Mouse (Mus musculus) skeletal muscle tissue, postnatal 0 days (tissue): Measurements from ENCODE around the gene Ercc1. TPM values are rescaled to one million over a fixed set of nuclear protein-coding genes. Genes with fewer than 3 reads are reported as not detected.

ENCODE experiments used
- microRNA counts: library from miRNA; unstranded; fragments of <30 nt; microRNA quantifications from one replicate; lab custom pipeline; 2015
- microRNA-seq, 2 experiments: library from miRNA; unstranded; fragments of <30 nt; microRNA quantifications; one replicate each; pipeline ENCODE4; 2016
- polyA plus RNA-seq: library from polyadenylated mRNA; unstranded; fragments of >200 nt; fragmentation: Nextera tagmentation; extraction: Ambion mirVana; gene quantifications from 2 replicates; pipeline ENCODE4 v1.2.1, GENCODE M21; 2015

Ercc1 gene
- 37.1 and 45.7 TPM in 2 replicates for polyA plus RNA-seq

DNA sequence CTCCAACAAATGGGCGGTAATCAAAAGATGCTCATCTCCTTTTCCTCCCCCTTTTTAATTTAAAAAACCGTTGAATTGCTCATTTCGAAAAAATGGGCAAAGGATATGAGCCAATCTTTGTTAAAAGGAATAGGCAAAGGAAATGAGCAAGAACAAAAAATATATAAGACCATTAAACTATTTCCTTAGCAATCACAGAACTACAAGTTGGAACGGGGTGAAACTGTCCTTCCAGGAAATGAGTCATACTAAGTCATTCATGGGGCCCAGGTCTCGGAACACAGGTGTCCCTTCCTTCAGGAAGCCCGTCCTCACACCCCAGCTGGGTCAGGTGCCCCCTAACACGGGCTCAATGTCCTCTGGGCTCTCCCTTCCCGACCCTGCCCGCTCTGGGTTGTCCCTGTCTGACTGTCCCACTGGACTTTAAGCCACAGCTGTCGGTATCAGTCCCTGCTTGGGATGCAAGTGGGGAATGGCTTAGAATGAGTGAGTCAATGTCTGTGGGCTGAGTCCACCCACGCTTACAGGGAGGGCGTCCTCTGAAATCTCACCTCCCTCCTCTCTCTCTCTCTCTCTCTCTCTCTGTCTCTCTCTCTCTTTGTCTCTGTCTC is at the start of gene Ercc1:
Ercc1 (plus strand) TSS at position 542 of the 611 bp plus-strand sequence.

DNA sequence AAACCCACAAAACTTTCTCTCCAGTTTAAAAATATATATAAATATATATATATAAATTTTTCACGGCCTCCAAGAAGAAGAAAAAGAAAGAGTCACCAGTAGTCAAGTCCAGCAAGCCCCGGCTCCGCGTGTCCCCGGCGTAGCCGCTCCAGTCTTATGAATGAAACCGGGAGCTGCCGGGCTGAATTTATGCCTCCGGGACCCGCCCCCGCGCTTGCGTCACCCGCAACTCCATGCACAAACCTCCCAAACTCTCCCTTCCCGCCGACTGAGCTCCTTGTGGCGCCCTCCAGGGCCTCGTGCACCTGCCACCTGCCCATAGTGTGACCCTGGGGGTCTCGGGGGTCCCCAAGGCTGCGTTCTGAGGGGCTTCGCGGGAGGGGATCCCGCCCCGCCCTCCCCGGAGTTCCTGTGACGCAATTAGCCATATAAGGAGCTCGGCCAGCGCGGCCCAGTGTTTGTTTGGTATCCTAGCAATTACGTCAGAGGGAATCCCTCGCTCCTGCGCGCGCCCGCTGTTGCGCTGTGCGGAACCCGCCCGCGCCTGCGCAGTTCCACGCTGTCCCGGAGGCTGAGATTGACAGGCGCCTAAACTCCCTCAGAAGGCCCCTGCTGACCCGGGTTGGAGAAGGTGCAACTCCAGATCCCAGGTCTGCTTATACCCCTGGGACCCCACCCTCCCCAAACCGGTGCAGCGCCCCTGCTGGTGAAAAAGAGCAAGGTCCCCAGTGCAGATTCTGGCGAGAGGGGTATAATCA is 34.5 kb upstream of the Ercc1 start, which contains the start of gene Fosb:
Fosb (minus strand) TSS at position 168 of the 758 bp plus-strand sequence.

DNA sequence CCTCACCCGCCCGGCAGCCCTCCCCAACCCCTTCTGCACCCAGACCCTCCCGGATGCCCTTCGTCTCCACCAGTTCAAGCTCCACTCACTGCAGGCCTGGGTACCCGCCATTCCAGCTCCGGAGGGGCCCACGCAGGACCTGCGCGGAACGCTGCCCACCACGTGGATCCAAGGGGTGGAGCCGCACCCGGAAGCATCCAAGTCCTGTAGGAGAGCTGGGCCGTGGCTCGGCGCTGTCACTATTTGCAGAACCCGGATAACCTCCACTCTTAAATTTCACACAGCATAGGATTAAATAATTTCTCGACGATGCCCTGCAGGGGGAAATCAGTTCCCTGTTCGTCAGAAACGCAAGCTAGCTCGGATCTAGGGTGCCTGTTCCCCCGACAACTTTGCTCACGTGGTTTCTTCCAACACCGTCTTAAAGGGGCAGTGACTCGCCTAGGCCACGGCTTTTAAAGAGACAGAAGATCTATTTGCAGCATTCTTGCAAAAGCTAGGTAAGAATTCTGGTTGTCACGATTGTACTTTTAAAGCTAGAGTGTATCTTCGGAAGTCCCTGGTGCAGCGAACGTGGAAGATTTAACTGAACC is 14.8 kb downstream of the Ercc1 start, which contains the start of the genes Cd3eap and Ppp1r13l:
Cd3eap (minus strand) TSS at position 185 of the 593 bp plus-strand sequence.
Ppp1r13l (plus strand) TSS at position 451 of the 593 bp plus-strand sequence.

DNA sequence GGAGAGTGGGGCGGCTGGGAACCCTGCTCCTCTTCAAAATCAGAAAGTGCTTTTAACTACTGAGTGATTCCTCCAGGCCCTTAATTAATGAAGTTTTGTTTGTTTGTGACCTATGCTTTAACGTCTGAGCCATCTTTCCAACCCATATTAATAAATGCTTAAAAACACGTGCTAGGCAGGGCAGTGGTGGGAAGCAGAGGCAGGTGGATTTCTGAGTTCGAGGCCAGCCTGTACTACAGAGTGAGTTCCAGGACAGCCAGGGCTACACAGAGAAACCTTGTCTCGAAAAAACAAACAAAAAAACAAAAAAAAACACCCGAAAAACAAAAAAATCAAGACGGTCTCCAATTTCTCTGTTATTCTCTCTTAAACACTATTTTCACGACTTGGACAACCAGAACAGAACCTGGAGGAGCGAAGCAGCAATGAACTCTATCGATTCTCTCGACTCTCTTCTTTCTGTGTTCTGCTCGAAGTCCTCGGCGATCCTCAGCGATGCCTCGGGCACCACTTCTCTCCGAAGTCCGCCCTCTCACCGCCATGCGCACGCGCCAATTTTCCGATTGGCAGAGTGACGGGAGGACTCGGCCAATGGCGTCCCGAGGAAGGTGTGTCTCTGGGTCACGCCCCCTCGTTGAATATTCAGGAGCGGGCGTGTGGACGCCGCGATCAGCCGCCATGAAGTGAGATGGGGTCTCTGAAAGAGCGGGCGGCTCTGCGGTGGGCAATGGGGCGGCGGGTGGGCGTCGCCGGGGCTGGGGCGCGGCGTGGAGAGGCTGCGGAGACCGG is 37.0 kb downstream of the Ercc1 start, which contains the start of gene Ercc2:
Ercc2 (plus strand) TSS at position 634 of the 789 bp plus-strand sequence.

DNA sequence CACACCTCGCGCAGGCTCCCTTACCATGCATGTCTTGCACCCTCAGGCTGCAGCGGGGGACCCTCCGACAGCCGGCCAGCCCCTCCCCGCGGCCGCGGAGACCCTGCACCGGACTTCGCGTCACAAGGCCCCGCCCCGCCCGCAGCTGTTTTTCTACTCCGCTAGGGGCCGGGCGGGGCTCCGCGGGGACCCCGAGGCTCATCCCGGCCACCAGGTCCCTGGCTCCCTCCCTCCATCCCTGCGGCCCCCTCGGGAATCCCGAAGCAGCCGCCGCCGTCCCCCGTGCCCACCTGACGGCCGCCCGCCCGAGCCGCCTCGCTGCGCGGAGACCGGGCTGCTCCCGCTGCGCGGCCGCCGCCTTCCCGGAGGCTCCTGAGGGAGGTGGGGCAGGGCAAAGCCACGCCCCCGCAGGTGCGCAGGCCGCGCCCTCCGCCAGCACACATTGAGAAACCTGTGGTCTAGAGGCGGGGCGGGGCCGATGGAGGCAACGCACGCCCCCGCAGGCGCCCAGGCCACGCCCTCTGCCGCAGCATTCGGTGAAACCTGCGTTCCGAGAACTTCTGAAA is 59.2 kb downstream of the Ercc1 start, which contains the start of gene Klc3:
Klc3 (minus strand) TSS at position 374 of the 566 bp plus-strand sequence.

DNA sequence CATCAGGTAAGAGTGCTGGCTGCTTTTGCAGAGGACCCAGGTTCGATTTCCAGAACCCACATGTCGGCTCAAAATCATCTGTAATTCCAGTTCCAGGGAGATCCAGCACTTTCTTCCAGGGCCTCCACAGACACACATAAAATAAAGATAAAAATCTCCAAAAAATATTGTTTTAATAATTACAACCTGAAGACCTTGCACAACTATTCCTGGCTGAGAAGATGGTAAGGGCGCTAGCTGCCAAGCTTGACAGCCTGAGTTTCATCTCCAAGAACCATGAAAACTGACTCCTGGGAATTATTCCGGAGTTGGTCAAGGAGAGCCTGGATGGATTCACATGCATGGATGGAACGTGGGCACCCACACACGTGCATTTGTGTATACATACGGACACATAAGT is 59.9 kb downstream of the Ercc1 start, which contains the start of gene Ckm:
Ckm (plus strand) TSS at position 301 of the 400 bp plus-strand sequence.

MicroRNA genes within 50 kb of the gene (microRNA counts, 519-probe panel; counts per million panel counts)
- microRNA mmu-miR-343 (lab: Ali Mortazavi, UCI), result 296 counts per million, percentile 58 among the panel's probes with 10 or more counts

Small RNAs within 50 kb of the gene (microRNA-seq; reads per million reads assigned to microRNA genes)
- 0 reads per million in 2 experiments for gene Mir343

Other genes with a start within 250 kb of the Ercc1 start
- gene Gm4969, start 226.4 kb upstream of the Ercc1 start, polyA plus RNA-seq, result 0.30 and 0.65 TPM in 2 replicates
- 5.7 and 6.0 TPM in 2 replicates for gene Fbxo46, start 224.9 kb upstream of the Ercc1 start, polyA plus RNA-seq
- gene Qpctl, start 195.5 kb upstream of the Ercc1 start, polyA plus RNA-seq, result 7.6 and 8.3 TPM in 2 replicates
- 73.1 and 81.1 TPM in 2 replicates for gene Snrpd2, start 195.1 kb upstream of the Ercc1 start, polyA plus RNA-seq
- 0.15 and 0.72 TPM in 2 replicates for gene Gipr, start 178.7 kb upstream of the Ercc1 start, polyA plus RNA-seq
- gene Eml2, start 168.4 kb upstream of the Ercc1 start, polyA plus RNA-seq, result 4.9 and 5.0 TPM in 2 replicates
- 1.3 TPM in 2 replicates for gene Gpr4, start 132.2 kb upstream of the Ercc1 start, polyA plus RNA-seq
- 22.8 and 24.1 TPM in 2 replicates for gene Opa3, start 116.4 kb upstream of the Ercc1 start, polyA plus RNA-seq
- 41.2 and 52.3 TPM in 2 replicates for gene Vasp, start 73.0 kb upstream of the Ercc1 start, polyA plus RNA-seq
- 0.11 TPM in 1 of 2 replicates, not detected in the other for gene Ppm1n, start 64.7 kb upstream of the Ercc1 start, polyA plus RNA-seq
- gene Rtn2, start 62.2 kb upstream of the Ercc1 start, polyA plus RNA-seq, result 408 and 509 TPM in 2 replicates
- 0.23 and 0.84 TPM in 2 replicates for gene Fosb, start 34.7 kb upstream of the Ercc1 start, polyA plus RNA-seq
- 13.9 TPM in 2 replicates for gene Cd3eap, start 14.7 kb downstream of the Ercc1 start, polyA plus RNA-seq
- gene Ppp1r13l, start 15.0 kb downstream of the Ercc1 start, polyA plus RNA-seq, result 1.4 and 2.4 TPM in 2 replicates
- gene Ercc2, start 37.2 kb downstream of the Ercc1 start, polyA plus RNA-seq, result 5.0 and 5.1 TPM in 2 replicates
- gene Klc3, start 59.3 kb downstream of the Ercc1 start, polyA plus RNA-seq, result 0.12 and 1.7 TPM in 2 replicates
- 17,276 and 19,625 TPM in 2 replicates for gene Ckm, start 60.0 kb downstream of the Ercc1 start, polyA plus RNA-seq
- gene Mark4, start 114.0 kb downstream of the Ercc1 start, polyA plus RNA-seq, result 3.4 and 4.4 TPM in 2 replicates
- gene Exoc3l2, start 118.6 kb downstream of the Ercc1 start, polyA plus RNA-seq, result 0.21 and 0.37 TPM in 2 replicates
- 1.1 and 1.6 TPM in 2 replicates for gene Bloc1s3, start 163.6 kb downstream of the Ercc1 start, polyA plus RNA-seq
- 50.0 and 57.3 TPM in 2 replicates for gene Trappc6a, start 163.6 kb downstream of the Ercc1 start, polyA plus RNA-seq
- 0.74 TPM in 1 of 2 replicates, not detected in the other for gene Nkpd1, start 173.1 kb downstream of the Ercc1 start, polyA plus RNA-seq
- 15.1 and 17.8 TPM in 2 replicates for gene Ppp1r37, start 218.3 kb downstream of the Ercc1 start, polyA plus RNA-seq
- gene Zfp296, start 232.5 kb downstream of the Ercc1 start, polyA plus RNA-seq, result 0.13 and 0.15 TPM in 2 replicates
- gene Gemin7, start 232.8 kb downstream of the Ercc1 start, polyA plus RNA-seq, result 95.5 and 105 TPM in 2 replicates